Mouse (Mus musculus): ENCODE data around the gene Zdhhc24.
"Not testable (repeated sequence)": the region's sequence is repeated elsewhere in the genome, so short reads cannot be mapped to it uniquely, and the experiment has no call there.

Zdhhc24 gene

DNA sequence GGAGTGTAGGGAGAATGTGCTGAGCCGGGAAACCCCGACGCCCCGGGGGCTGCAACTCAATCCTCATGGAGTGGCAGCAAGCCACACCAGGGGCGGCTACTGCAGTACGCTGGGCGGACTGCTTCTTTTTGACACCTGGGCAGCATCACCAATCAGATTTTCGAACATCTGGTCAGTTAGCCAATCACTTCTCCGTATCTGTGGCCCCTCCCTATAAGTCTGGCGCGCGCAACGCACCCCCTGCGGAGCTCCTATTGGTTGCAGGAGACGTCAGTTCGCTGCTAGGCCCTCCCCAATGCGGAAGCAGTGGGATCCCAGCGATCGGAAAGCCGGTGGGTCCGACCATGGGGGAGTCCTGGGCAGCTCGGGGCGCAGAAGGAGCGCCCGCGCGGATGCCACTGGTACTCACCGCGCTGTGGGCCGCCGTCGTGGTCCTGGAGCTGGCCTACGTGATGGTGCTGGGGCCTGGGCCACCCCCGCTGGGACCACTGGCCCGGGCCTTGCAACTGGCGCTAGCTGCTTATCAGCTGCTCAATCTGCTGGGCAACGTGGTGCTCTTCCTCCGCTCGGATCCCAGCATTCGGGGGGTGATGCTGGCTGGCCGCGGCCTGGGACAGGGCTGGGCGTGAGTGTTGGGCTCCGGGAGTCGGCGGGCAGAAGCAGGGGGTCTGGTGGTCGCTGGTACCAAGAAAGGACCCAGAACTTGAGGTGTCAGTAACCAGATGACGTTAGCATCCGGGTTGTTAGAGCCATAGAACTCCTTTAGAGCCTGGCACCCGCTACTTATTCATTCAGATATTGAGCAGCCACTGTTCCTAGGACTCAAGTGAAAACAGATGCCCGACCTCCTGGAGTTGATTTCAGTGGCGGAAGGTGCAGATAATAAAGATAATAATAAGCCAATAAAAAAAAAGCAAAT lies at the start of gene Zdhhc24:
Zdhhc24 (plus strand) TSS at position 264 of the 919 bp plus-strand sequence.
- DNase-seq (ENCODE audit: low read depth) = peak; percentile 95

- no peak for DNase-seq (ENCODE audit: low read depth)
These were observed 49.3 kb upstream of the Zdhhc24 start for GRCm38 (mm10) chr19:4829156-4829555.

- DNase-seq (ENCODE audit: low read depth) = no peak
These were observed 44.5 kb upstream of the Zdhhc24 start for GRCm38 (mm10) chr19:4833977-4834376.

GRCm38 (mm10) chr19:4836096-4836495 lies 42.4 kb upstream of the Zdhhc24 start:
- no peak for DNase-seq (ENCODE audit: low read depth)

- DNase-seq (ENCODE audit: low read depth) = no peak
These were observed 41.4 kb upstream of the Zdhhc24 start for GRCm38 (mm10) chr19:4837049-4837448.

GRCm38 (mm10) chr19:4838526-4839140 lies 39.8 kb upstream of the Zdhhc24 start:
- DNase-seq (ENCODE audit: low read depth) = no peak

GRCm38 (mm10) chr19:4839149-4839548 lies 39.3 kb upstream of the Zdhhc24 start, which contains the start of the genes Ccs and Ccdc87:
Ccs (minus strand) TSS chr19:4839332.
Ccdc87 (plus strand) TSS chr19:4839366.
- DNase-seq (ENCODE audit: low read depth) = peak; percentile 98

DNA sequence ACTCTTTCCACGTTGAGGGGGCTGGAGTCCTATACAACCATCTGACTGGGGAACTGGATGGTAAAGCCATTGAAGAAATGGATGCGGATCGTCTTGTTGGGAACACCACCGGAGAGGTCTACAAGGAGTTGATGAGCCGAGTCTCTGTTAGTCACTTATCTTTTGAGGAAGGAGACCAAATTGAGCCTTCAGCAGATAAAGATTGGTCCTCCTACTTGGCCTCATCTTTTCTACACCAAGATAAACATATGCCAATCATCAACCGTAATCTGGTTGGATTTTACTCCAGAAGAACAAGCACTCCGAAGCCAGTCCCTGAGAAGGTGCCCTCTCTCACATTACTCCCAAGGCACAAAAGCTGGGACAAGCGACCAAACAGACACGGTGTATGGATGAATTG lies 37.6 kb upstream of the Zdhhc24 start:
- DNase-seq (ENCODE audit: low read depth) = no peak

DNA sequence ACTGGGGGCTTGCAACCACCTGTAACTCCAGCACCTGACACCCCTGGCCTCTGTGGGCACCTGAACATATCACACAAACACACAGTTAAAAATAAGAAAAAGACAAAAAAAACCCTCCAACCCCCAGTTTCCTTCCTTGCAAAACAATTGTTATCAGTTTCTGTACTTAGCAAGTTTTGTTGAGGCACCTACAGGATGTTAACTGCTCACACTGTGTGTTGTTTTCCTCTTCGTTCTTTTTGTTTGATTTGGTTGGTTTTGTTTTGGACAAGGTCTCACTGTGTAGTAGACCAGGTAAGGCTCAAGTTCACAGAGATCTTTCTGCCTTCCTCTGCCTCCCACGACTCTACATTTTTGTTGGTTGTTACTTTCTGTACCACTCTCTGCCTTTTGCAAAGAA lies 35.9 kb upstream of the Zdhhc24 start:
- peak; percentile 53 for DNase-seq (ENCODE audit: low read depth)

DNA sequence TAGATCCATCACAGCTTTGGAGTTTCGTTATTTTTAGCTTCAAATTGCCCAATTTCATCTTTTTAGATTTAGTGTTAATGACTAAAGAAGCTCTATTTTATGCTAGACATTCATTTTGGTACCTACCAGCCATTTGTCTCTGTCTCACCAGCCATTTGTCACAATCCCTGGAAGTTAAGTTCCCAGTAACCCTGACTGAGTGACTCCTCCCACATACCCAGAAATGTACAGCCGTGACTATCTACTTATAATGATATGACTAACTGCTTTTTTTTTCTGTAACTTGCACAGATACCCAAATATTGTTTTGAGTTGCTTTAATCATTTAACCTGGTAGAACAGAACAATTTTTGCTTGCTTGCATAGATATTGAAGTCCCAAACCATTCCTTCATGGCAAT lies 32.6 kb upstream of the Zdhhc24 start:
- DNase-seq (ENCODE audit: low read depth) = no peak

DNA sequence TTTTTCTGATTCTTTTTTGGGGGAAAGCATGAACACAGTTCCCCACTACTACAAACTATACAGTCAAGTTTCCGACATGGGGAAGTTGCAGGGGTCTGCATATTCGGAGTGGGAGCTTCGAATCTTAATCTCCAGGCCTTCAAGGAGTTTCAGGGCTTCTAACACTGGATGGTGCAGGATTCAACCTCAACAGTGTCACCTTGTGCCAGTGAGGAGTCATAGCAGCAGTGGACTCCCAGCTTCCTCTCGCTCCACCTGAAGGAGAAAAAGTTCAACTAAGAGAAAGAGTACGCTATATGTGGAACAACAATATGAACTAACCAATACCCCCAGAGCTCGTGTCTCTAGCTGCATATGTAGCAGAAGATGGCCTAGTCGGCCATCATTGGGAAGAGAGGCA lies 31.0 kb upstream of the Zdhhc24 start:
- peak; percentile 76 for DNase-seq (ENCODE audit: low read depth)

DNA sequence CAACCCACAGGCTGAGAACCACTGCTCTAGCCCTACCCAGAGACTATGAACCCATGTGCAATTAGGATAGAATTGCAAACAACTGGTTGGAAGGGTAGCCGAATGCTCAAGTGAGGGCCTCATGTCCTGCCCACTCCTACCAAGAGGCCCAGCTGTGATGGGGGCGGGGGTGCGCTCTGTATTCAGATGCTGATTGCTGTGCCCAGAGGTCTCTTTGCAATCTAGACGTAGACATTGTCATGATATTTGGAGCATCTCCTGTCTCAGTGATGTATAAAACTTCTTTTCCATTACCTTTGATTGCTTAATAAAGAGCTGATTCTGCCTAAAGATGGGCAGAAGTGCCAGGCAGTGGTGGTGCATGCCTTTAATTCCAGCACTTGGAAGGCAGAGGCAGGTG lies 28.7 kb upstream of the Zdhhc24 start:
- DNase-seq (ENCODE audit: low read depth) = no peak

DNA sequence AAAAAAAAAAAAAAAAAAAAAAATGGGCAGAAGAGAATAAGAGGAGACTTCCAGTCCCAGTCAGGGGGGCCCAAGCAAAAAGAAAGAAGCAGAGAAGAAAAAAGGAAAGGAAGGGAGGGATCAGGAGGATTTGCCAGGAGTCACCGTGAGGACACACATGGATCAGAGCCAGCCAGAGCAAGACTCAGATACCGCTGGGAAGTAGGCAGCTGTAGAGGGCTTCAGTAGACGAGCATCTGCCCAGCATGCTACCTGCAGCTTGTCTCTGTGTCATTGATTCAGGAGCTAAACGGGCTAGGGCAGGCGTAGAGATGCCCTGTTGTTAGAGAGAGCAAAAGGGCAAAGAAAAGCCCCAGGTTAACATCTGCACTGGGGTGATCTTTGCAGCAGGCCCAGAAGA lies 28.2 kb upstream of the Zdhhc24 start:
- no peak for DNase-seq (ENCODE audit: low read depth)

GRCm38 (mm10) chr19:4854552-4855469 lies 23.7 kb upstream of the Zdhhc24 start, which contains the start of gene Ctsf:
Ctsf (plus strand) TSS chr19:4855130.
- no peak for DNase-seq (ENCODE audit: low read depth)

DNA sequence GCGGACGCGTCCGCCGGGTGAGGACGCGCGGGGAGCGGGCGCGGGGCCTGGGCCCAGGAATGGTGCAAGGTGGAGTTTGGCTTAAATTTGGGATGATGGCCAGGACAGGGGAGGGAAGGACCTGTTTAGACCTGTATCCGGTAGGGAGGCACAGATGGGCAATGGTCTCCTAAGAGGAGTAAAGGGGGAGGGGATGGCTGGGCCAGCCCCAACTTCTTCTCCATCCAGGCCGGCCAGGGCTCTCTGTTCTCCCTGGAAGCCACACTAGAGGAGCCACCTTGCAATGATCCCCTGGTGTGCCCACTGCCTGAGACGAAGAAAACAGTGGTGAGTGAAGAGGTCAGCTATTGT lies 23.0 kb upstream of the Zdhhc24 start:
- no peak for DNase-seq (ENCODE audit: low read depth)

- DNase-seq (ENCODE audit: low read depth) = no peak
These were observed 22.5 kb upstream of the Zdhhc24 start for GRCm38 (mm10) chr19:4855951-4856350.

GRCm38 (mm10) chr19:4859081-4859480 lies 19.4 kb upstream of the Zdhhc24 start:
- no peak for DNase-seq (ENCODE audit: low read depth)

GRCm38 (mm10) chr19:4863048-4863447 lies 15.4 kb upstream of the Zdhhc24 start:
- DNase-seq (ENCODE audit: low read depth) = no peak

DNA sequence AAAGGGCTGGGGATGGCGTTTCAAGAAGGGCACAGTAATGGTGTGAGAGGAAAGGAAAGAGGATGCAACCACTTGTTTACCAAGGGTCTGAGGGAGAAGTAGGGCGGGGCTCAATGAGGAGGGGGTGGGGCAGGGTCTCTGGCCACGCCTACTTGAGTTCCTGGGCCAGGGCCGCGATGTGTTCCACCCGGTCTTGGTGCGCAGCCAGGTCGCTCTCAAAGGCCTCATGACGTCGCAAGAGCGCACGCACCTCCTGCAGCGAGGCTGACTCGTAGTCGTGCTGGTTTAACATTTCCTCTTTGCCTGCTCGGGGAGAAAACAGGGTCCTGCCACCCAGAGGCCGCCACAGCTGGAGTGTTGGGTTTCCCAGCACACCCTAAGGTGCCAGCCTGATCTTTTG lies 13.3 kb upstream of the Zdhhc24 start:
- DNase-seq (ENCODE audit: low read depth) = peak; percentile 47

- DNase-seq (ENCODE audit: low read depth) = not testable (repeated sequence)
These were observed 3.9 kb upstream of the Zdhhc24 start for GRCm38 (mm10) chr19:4874613-4875012.

GRCm38 (mm10) chr19:4876241-4876640 lies 2.2 kb upstream of the Zdhhc24 start:
- no peak for DNase-seq (ENCODE audit: low read depth)

DNA sequence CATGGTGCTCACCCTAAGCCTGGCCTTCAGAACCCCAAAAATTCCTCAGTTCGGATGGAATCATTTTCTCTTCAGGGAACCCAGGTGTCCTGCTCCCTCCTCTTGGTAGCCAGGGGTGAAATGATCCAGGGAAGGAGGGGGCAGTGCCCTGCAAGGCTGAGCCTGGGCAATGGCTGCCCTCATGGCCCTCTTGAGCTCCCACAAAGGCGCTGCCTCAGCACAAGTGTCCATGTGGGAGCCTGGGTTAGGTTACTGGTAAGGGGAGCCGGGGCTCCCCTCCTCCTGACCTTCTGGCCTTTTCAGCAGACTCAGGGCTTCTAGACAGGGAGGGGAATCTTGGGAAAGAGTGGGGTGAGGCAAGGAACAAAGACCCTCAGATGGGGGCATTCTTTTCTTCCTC lies 1.7 kb upstream of the Zdhhc24 start:
- DNase-seq (ENCODE audit: low read depth) = no peak

Data from naive thymus-derived CD4-positive, alpha-beta T cell, adult 2 months (primary cell).